Mouse (Mus musculus) midbrain, embryonic 16.5 days (tissue): ENCODE measurements around the gene Pdcd6. TPM values are rescaled to one million over a fixed set of nuclear protein-coding genes. Genes with fewer than 3 reads are reported as not detected.

Experiments
- polyA plus RNA-seq: library from polyadenylated mRNA; unstranded; fragments of >200 nt; fragmentation: Nextera tagmentation; extraction: Ambion mirVana; gene quantifications from 2 replicates; pipeline ENCODE4 v1.2.1, GENCODE M21; 2015

The Pdcd6 gene
- polyA plus RNA-seq, 1 experiment from 2014 or later: 110 TPM

Other genes starting within 250 kb of the Pdcd6 start
- gene Slc9a3, start 196.1 kb downstream of the Pdcd6 start, polyA plus RNA-seq: 0.13 and 0.41 TPM in 2 replicates
- gene Exoc3, start 108.8 kb downstream of the Pdcd6 start, polyA plus RNA-seq: 113 and 123 TPM in 2 replicates
- gene Ahrr, start 25.2 kb downstream of the Pdcd6 start, polyA plus RNA-seq: 0.58 and 0.70 TPM in 2 replicates
- gene Sdha, start 32.7 kb upstream of the Pdcd6 start, polyA plus RNA-seq: 235 and 238 TPM in 2 replicates
- 43.1 and 45.9 TPM in 2 replicates for gene Ccdc127, start 32.7 kb upstream of the Pdcd6 start, polyA plus RNA-seq
- gene Lrrc14b, start 46.4 kb upstream of the Pdcd6 start, polyA plus RNA-seq: not detected in 2 replicates
- 10.9 and 11.7 TPM in 2 replicates for gene Zfp72, start 73.3 kb upstream of the Pdcd6 start, polyA plus RNA-seq
- gene Ftl1-ps1, start 82.1 kb upstream of the Pdcd6 start, polyA plus RNA-seq: 73.6 and 73.9 TPM in 2 replicates
- 15.5 and 15.6 TPM in 2 replicates for gene Zfp825, start 176.4 kb upstream of the Pdcd6 start, polyA plus RNA-seq